Mouse (Mus musculus) liver, adult 2 months (tissue): ENCODE data around the gene Pank1. TPM values are rescaled to one million over a fixed set of nuclear protein-coding genes. Genes with fewer than 3 reads are reported as not detected.

Experiments used
- DNase-seq: peaks from one replicate; pipeline ENCODE4 v3.0.0-alpha.2; 2011; ENCODE audit warnings: low read depth, low spot score; ENCODE audit errors: extremely low read depth
- H3K27ac ChIP-seq: fragments of 200-500 bp; replicated peaks from 2 replicates; pipeline ENCODE4 v1.5.1; 2012; ENCODE audit warnings: low read depth, mild to moderate bottlenecking, control low read depth, inconsistent platforms, low read length; ENCODE audit not compliant: insufficient read depth
- H3K27me3 ChIP-seq: fragments of 200-500 bp; 2 replicates; pipeline ENCODE4 v1.6.1; 2012; ENCODE audit warnings: mild to moderate bottlenecking, moderate library complexity, low read length, inconsistent platforms; ENCODE audit not compliant: control insufficient read depth, insufficient read depth
- H3K36me3 ChIP-seq: fragments of 200-500 bp; 2 replicates; pipeline ENCODE4 v1.6.1; 2012; ENCODE audit warnings: low read length, inconsistent platforms; ENCODE audit not compliant: control insufficient read depth, insufficient read depth
- H3K4me1 ChIP-seq: fragments of 200-500 bp; 2 replicates; pipeline ENCODE4 v1.6.1; 2011; ENCODE audit warnings: low read length; ENCODE audit not compliant: control insufficient read depth, insufficient read depth
- H3K4me3 ChIP-seq: fragments of 200-500 bp; 2 replicates; pipeline ENCODE4 v1.5.1; 2011; ENCODE audit warnings: low read depth, mild to moderate bottlenecking, control low read depth, low read length, moderate library complexity; ENCODE audit not compliant: insufficient read depth
- H3K79me2 ChIP-seq: fragments of 200-500 bp; 2 replicates; pipeline ENCODE4 v1.6.1; 2012; ENCODE audit warnings: inconsistent platforms, mild to moderate bottlenecking, low read length, moderate library complexity; ENCODE audit not compliant: control insufficient read depth, insufficient read depth
- H3K9ac ChIP-seq: fragments of 200-500 bp; 2 replicates; pipeline ENCODE4 v1.6.1; 2012; ENCODE audit warnings: low read depth, mild to moderate bottlenecking, control low read depth, inconsistent platforms, low read length
- CTCF ChIP-seq: fragments of 200-500 bp; IDR thresholded peaks from 2 replicates; pipeline ENCODE4 v1.5.1; 2011; ENCODE audit warnings: low read depth, low read length, control low read depth
- POLR2A ChIP-seq: fragments of 200-500 bp; IDR thresholded peaks from 2 replicates; pipeline ENCODE4 v1.6.1; 2011; ENCODE audit warnings: low read length, control low read depth; ENCODE audit not compliant: insufficient read depth; ENCODE audit errors: extremely low read depth
- WGBS: fragments of 180-500 bp; shearing (Covaris S2); methylation state at CpG from one replicate; pipeline ENCODE4 v1.1.7; 2018; 5-methylcytosine and 5-hydroxymethylcytosine counted together
- polyA plus RNA-seq: library from polyadenylated mRNA; depleted of rRNA; stranded (reverse); fragments of >200 nt; gene quantifications from 2 replicates; pipeline ENCODE4 v1.2.3, GENCODE M21; 2012
- total RNA-seq: library from RNA; depleted of rRNA; stranded (reverse); fragments of >200 nt; gene quantifications from 2 replicates; pipeline ENCODE4 v1.2.3, GENCODE M21; 2014

Gene Pank1
- total and polyA plus RNA-seq, 2 experiments: 14.1 to 259 TPM

DNA sequence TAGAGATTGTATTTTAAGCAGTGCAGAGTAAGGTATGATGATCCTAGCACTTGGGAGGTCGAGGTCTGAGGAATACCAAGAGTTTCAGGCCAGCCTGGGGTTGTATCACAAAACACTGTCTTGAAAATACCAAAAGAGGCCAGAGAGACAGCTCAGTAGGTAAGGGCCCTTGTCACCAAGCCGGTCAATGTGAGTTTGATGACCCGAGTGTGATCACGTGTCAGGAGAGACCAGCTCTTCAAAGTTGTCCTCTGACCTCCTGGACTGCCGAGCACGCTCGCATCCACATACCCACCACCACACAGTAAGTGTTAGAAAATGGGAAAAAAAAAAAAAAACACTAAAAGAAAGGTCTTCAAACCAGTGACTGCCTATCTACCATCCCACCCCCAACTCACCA lies 2.6 kb downstream of the Pank1 start:
- Histone ChIP-seq H3K27me3 (no peaks in the 10 kb centered on the region), H3K4me3 (peak overlapping the region; percentile 53), H3K79me2 (peaks cover 27% of the 10 kb centered on the region; the same call in 1 of the 2 replicates), H3K27ac (peak overlapping the region; percentile 67), H3K9ac (peak overlapping the region; percentile 78), H3K36me3 (no peaks in the 10 kb centered on the region), H3K4me1 (peaks cover 35% of the 10 kb centered on the region)
- TF ChIP-seq POLR2A (no peak), CTCF (no peak)
- peak; percentile 96 for DNase-seq
- WGBS: 28% methylated on average over 7 of the region's 7 CpGs

DNA sequence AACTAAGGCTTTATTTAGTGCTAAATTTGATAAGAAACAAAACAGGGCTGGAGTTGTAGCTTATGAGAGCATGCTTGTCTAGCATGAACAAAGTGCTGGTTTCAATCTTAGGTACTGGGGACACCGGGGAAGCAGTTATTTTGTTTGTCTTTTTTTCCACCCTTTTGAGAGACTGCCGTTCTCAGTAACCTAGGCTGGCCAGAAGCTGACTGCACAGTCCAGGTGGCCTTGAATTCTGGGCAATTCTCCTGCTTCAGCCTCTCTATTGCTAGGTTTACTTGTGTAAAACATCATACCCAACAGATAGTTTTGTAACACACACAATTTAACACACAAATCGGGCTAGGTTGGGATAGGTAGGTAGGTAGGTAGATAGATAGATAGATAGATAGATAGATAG lies 9.9 kb downstream of the Pank1 start:
- Histone ChIP-seq H3K27ac (no peak overlapping the region), H3K9ac (no peak overlapping the region), H3K4me1 (peaks cover 35% of the 10 kb centered on the region), H3K36me3 (no peaks in the 10 kb centered on the region), H3K4me3 (no peak overlapping the region), H3K27me3 (no peaks in the 10 kb centered on the region), H3K79me2 (peaks cover 37% of the 10 kb centered on the region; the same call in 1 of the 2 replicates)
- 18% methylated on average over 3 of the region's 3 CpGs for WGBS
- peak; percentile 70 for DNase-seq
- TF ChIP-seq CTCF: no peak
- TF ChIP-seq POLR2A: no peak

DNA sequence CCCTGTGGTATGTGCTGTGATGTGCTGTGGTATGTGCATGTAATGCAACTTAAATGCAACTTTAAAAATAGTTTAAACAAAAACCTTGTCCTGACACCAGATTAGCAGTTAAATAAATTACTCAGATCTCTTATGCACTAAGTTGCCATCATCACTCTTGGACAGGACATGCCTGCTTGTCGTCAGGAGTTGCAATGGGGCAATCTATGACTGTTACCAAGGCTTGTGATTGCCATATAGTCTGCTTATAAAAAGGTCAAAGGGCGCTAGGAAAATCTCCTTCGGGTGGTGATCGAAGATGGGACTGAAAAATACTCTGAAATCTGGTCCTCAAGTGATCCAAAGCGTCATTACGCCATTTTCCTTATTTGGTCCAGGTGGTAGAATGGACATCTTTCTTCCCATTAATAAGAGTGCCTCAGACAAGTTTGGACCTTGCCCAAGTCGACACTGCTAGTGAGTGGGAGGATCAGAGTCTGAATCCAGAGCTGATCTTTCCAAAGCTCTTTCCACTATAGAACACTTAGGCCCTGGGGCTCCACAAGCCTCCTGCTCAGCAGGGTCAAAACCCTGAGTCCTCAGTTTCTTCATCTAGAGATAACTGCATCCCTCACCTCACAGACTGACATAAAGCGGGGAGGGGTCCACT lies 11.0 kb downstream of the Pank1 start:
- Histone ChIP-seq H3K36me3 (no peaks in the 10 kb centered on the region), H3K9ac (no peak overlapping the region), H3K4me3 (no peak overlapping the region), H3K4me1 (peaks cover 33% of the 10 kb centered on the region), H3K27ac (peak overlapping the region; percentile 37), H3K79me2 (peaks cover 35% of the 10 kb centered on the region; the same call in 1 of the 2 replicates), H3K27me3 (no peaks in the 10 kb centered on the region)
- WGBS: 77% methylated on average over 8 of the region's 8 CpGs
- TF ChIP-seq CTCF (no peak), POLR2A (no peak)
- DNase-seq: peak; percentile 40

- H3K4me1 ChIP-seq: peaks cover 26% of the 10 kb centered on the region
- 27% methylated on average over 6 of the region's 6 CpGs for WGBS
Observed at GRCm38 (mm10) chr19:34863737-34864136, 15.5 kb downstream of the Pank1 start.

DNA sequence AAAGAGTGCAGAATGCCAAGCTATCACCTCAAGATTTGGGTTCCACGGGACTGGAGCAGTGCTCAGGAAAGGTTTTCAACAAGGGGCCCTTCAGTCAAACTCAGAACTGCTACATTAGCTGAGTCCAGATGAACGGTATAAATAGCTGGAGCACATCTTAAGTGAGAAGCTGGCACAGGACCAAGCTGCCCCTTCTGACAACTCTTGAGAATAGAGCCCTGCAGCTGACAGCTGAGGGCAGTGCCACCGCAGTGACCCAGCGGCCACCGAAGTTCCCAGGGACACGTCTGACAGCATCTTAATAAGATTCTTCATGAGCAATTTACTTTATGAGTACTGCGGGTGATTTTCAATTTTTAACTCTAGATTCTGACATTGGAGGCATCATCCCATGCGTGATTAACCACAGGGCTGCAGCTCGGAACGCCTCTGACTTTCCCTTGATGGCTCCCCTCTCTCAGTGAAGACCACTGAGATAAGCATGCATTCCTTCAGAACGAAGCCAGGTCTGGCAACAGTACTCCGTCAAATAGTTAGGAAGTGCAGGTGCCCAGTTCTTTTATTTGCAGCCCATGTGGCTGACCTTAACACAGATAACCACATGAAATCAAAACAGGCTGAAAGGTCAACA lies 23.1 kb downstream of the Pank1 start:
- H3K4me3 ChIP-seq: no peak overlapping the region
- peaks cover 27% of the 10 kb centered on the region for H3K4me1 ChIP-seq
- peaks cover 31% of the 10 kb centered on the region for H3K79me2 ChIP-seq
- TF ChIP-seq CTCF (no peak), POLR2A (no peak)
- 47% methylated on average over 12 of the region's 12 CpGs for WGBS
- no peak overlapping the region for H3K9ac ChIP-seq
- DNase-seq: peak; percentile 85
- H3K27me3 ChIP-seq: no peaks in the 10 kb centered on the region
- H3K36me3 ChIP-seq: no peaks in the 10 kb centered on the region
- H3K27ac ChIP-seq: peak overlapping the region; percentile 54

More at GRCm38 (mm10) chr19:34863737-34864136, 15.5 kb downstream of the Pank1 start:
- Histone ChIP-seq H3K9ac (no peak overlapping the region), H3K4me3 (no peak overlapping the region), H3K36me3 (0 out of 2 replicates have a peak, but pooled peaks cover 1% of the 10 kb centered on the region), H3K27me3 (no peaks in the 10 kb centered on the region), H3K79me2 (peaks cover 26% of the 10 kb centered on the region; the same call in 1 of the 2 replicates), H3K27ac (peak overlapping the region; percentile 57; the same call in 1 of the 2 replicates)
- TF ChIP-seq POLR2A (no peak), CTCF (no peak)
- peak; percentile 94 for DNase-seq

GRCm38 (mm10) chr19:34851161-34851560 lies 28.1 kb downstream of the Pank1 start:
- TF ChIP-seq POLR2A: no peak
- TF ChIP-seq CTCF: no peak
- H3K4me3 ChIP-seq: no peak overlapping the region
- H3K27ac ChIP-seq: no peak overlapping the region
- H3K36me3 ChIP-seq: no peaks in the 10 kb centered on the region
- DNase-seq: no peak
- peaks cover 31% of the 10 kb centered on the region for H3K79me2 ChIP-seq
- H3K27me3 ChIP-seq: no peaks in the 10 kb centered on the region
- WGBS: 81% methylated on average over 3 of the region's 3 CpGs
- H3K9ac ChIP-seq: no peak overlapping the region
- peaks cover 32% of the 10 kb centered on the region for H3K4me1 ChIP-seq
